Mouse (Mus musculus): ENCODE measurements around the gene Sla2.
A peak's percentile ranks its signal among the peaks of the same experiment; 100 is the strongest.
"Not testable (repeated sequence)": the region's sequence is repeated elsewhere in the genome, so short reads cannot be mapped to it uniquely, and the experiment has no call there.

Gene Sla2

DNA sequence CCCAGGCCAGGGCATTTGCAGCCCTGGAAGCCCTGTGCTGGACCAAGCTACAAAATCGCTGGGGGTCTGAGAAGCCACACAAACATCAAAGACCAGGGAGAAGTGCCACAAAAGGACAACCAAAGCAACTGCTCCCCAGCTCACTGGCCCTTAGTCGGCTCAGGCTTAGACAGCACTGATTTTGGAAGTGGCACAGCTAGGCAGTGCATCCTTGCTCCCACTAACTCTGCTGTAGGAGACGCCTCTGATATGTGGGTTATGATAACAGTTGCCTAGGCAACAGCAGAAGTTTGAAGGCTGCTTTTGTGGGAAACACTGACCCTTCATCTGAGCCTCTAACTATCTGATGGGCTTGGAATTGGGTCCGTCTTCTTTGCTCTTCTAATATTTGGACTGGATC, 12.2 kb upstream of the Sla2 start:
- no peak for DNase-seq

DNA sequence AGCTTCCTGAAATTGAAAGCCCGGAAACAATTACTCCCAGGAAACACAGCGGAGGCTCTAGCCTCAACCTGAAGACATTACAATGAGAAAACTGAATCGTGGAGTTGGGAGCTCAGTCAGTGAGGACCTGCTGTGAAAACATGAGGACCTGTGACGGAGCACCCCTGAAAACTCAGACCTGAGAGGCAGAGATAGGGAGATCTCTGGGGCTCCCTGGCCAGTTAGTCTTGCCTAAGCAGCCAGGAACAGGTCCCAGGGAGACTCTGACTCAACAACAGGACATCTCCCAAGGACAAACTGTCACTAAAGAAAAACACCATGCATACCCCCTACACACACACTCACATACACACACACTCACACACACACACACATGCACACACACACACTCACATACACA, 11.4 kb upstream of the Sla2 start:
- DNase-seq = no peak

DNA sequence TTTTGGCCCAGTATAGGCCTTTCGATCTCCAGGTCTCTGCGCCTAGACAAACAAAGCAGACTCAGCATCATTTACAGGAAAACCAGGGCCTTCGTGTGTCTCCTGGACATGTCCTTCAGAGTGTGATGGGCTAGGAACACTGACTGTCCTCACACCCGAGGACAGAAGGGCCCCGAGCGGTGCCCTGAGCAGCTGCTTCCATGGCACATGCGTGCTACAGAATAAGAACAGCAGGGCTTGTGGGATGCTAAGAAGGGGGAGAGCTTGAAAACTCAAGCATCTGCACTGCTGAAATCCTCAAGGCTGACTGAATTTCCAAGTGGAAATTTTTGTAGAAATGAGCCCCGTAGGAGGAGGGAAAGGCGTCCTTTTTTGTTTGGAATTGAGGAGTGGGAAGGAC, 10.0 kb upstream of the Sla2 start:
- no peak for DNase-seq

DNA sequence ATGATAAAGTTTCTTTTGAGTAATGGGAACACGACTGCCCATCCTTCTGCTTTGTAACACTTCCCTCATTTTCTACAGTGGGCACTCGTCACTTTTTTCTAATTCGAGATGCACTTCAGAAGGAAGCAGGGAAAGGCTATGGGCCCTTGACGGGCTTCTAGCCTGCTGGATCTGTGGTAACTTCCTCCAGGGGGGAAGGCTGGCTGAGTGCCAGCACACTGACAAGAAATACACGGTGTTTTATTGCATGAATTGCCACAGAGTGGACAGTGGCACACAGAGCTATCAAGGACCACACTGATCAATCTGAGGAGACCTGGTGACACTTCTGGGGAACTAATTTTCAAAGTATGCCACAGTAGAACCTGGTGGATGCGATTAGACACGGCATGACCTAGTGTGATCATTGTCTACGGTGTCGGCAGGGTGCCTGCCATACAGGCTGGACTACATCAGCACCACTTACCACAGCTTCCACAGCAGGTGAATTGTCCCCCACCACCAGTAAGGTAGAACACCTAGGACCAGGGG, 9.5 kb upstream of the Sla2 start:
- no peak for DNase-seq

DNA sequence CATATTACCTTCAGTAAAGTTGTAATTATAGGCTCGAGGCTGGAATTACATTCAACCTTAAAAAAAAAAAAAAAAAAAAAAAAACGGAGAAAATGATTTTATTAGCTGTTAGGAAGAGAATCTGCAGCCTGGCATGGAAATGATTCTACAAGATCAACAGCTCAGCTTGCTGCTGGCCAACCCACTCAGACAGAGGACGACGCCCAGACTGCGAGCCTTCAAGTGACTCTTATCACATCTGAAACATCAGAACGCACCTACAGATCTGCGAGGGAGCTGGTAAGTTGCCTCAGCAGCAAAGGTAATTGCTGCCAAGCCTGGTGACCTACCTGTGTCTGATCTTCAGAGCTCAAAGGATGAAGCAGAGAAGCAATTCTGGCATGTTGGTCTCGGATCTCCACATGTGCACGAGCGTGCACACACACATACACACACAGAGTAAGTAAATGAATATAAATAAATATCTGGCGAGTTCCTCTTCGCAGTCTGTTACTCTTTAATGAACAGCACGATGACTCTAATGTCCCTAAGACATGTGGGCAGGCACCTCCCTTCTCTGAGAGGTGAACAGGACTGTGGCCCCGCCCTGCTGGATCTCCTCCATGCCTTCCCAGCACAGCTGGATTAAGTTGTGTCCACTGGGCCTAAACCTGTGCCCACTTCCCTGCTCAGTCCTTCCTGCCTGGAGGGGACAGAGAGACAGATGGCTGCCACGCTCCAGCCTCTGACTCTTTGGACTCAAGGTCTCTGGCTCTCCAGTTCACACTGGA, 7.7 kb upstream of the Sla2 start:
- no peak for DNase-seq

DNA sequence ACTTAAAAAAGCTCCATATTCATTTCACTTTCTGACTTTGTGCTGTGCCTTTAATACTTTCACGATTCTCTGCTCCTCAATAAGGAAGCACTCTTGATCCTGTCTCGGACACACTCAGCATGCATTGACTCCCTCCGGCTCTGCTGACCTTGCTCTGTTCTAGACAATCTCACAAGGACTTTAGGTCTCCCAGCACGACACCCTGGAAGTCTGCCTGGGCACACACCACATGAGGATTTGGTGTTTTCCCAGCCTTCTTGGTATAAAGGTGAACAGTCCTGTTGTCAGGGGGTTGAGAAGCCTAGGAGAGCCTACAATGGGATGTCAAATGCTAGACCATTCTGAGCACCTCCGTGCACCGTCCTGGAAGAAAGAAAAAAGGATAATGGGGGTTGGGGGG, 5.8 kb upstream of the Sla2 start:
- no peak for DNase-seq

DNA sequence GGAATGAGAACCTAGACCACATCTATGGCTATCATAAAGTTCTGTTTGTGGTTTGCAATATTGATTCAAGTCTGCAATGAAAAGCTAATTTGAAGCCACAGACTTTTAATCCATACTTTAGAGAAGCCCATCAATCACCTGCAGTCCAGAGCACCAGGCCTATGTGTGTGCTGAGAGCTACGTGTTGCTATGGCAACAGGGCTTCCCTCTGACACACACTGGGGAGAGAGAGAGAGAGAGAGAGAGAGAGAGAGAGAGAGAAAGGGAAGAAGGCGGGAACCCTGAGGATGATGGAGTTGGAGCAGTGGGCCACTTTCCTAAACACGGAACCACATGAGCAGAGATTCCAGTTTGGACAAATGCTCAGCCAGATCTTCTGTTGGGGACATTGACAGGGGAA, 5.2 kb upstream of the Sla2 start:
- peak; percentile 64 for DNase-seq

DNA sequence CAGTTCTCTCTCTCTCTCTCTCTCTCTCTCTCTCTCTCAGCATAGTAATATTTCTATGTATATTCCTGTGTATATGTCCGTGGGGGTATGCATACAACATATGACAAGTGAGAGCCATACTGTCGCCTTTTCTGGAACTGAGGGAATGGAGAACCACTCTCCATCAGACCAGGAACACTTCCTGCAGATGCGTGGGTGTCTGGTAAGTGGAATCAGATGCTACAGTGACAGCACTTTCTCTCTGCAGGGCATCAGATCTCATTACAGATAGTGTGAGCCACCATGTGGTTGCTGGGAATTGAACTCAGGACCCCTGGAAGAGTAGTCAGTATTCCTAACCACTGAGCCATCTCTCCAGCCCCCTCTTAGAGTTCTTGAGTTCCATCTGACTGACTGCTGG, 1.5 kb upstream of the Sla2 start:
- DNase-seq = no peak

DNA sequence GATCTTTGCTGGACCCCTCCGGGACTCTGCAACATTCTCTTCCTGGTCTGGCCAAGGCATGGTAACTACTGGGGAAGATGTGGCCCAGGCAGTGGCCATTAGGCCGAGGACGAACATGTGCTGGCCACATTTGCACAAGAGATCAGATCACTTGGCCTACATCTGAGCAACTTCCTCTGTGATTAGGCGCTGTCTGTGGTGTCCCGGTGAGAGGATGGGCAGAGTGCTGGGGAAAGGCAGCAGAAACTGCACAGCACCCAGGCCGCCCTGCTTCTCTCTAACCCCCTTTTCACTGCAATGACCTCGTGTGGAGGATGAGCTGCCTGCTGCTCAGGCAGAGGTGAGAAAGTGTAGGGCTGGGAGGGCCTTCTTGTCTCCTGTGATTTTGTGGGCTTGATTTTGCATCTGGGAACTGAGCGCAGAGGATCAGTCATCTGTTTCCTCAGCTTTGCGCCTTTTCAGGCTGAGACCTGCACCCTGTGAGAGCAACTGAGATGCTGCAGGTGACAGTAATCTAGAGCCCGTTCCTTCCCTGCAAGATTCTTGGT, 834 bp downstream of the Sla2 start:
- no peak for DNase-seq

DNA sequence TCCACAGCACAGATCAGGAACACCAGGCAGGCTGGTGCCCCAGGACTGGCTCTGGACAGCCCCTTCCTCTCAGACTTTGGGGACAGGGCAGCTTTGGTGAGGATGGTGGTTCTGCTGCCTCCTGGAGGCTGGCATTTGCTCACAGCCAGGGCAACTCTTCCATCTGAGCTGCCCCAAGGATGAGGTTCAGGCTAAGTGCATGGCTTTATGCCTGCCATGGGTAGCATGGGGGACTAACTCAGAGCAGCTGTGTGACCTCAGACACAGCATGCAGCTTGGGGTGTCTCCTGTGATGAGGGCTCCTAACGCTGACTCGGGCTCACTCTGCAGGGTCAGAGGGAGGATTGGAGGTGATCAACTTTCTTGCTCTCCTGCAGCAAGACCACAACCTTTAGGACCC, 1.3 kb downstream of the Sla2 start:
- not testable (repeated sequence) for DNase-seq

DNA sequence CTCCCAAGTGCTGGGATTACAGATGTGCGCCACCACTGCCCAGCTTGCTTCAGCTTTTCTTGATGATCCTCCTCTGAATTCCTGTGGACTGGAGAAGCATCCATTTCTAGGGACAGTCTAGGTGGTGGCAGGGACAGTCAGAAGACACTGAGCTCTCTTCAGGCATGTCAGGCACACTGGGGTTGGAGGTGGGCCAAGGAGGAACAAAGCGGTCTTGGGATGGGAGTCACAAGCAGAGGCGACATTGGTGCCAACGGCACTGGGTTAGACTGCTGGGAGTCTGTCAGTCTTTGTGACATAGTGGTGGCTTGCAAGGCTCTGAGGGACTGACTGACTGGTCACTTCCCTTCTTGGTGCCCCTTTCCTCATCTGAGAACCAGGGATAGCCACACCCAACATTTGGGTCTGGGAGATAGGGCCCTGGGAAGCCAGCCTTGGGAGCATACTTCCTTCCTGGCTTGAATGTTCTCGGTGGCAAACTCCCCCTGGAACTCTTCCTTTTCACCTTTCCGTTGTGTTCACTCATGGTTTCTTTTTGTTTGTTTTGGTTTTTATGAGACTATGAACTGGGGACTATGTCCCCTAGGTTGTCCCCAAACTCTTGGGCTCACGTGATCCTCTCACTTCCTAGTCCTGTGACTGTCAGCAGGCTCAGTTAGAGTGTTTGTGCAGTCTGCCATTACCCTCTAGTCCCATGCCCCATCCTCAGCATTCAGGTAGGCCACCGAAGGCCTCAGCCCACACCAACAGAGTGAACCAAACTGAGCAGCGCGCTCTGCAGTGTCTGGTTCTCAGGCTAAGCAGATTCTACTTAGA, 2.4 kb downstream of the Sla2 start:
- DNase-seq = no peak

DNA sequence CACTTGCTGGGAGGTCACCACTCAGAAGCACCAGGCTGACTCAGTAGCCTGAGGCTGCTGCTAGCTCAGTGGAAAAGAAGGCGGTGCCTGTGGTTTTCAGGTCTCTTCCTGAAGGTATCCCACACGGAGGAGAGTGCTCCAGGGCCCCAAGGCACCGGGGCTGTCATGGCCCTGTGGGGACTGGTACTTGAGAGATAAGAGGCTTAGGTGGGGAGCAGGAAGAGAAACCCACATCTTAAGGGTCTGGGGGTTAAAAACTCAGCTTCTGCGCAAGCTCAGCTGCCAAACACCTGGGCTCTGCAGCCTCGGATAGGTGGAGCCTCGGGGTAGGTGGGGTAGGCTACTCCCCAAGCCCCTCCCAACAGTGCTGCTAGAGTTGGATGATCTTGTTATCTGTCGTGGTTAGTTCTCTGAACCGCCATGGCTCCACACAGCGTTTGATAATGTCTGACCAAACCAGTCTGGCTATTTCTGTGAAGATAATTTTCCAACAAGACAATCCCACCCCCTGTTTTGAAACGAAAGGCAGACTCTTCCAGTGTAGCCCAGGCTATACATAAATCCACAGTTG, 4.5 kb downstream of the Sla2 start:
- no peak for DNase-seq

DNA sequence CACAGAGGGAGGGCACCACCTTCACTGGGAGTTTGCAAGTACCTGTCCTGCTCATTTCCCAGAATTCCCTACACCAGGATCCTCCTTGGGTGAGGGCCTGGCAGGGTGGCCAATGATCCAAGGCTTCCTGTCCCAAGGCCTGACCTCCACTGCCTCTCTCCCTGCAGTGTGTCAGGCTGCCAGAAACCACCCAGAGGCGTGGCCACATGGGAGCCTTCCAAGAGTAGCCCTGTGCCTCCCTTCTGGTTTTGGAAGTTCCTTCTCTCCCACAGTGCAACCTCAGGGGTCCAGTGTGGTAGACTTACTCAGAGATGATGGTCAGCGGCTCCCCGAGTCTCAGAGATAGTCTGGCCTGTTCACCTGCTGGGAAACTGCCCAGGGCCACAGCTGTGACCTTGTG, 7.5 kb downstream of the Sla2 start:
- DNase-seq = no peak

DNA sequence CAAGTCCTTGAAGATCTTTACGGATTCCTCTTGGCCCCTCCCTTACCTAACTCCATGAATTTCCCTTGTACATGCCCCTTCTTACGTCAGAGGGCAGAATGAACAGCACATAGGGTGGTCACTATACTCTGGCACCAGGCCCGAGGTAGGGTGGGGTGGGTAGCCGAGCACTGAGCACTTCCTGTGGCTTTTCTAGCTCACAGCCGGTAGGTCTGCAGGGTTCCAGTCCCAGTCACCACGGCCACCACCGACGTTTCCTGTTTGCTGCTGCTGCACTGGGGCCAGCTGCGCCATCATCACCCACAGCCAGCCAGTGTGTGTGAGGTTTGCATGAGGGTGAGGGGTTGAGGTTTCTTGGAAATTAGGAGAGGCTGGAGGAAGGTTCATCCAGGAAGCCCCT, 9.3 kb downstream of the Sla2 start:
- no peak for DNase-seq

DNA sequence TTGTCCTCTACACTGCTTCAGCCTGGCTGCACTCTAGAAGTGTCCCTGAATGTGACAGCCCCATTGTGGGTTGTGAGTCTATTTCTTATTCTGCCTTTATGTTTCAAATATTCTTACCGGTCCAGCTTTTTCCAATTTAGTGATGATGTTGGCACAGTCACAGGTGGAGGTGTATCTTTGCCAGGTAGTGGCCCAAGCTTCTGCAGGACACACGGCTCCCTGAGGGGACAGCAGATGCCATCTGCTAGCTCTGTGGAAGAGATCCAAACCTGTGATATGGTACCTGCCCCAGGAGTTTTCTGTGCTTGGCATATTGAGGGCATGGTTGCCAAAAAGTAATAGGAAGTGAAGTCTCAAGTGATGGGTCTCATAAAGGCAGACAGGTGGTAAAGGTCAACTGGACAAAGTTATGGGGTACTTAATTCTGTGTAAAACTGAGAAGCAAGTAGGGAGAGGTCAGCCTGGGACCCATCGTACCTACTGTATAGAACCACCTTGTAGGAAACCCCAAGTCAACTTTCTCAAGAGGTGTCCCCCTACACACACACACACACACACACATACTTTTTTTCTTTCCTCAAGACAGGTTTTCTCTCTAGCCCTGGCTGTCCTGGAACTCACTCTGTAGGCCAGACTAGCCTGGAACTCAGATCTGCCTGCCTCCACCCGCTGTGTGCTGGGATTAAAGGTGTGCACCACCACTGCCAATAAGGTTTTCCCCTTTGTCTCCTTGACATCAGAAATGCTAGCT, 12.1 kb downstream of the Sla2 start:
- no peak for DNase-seq

DNA sequence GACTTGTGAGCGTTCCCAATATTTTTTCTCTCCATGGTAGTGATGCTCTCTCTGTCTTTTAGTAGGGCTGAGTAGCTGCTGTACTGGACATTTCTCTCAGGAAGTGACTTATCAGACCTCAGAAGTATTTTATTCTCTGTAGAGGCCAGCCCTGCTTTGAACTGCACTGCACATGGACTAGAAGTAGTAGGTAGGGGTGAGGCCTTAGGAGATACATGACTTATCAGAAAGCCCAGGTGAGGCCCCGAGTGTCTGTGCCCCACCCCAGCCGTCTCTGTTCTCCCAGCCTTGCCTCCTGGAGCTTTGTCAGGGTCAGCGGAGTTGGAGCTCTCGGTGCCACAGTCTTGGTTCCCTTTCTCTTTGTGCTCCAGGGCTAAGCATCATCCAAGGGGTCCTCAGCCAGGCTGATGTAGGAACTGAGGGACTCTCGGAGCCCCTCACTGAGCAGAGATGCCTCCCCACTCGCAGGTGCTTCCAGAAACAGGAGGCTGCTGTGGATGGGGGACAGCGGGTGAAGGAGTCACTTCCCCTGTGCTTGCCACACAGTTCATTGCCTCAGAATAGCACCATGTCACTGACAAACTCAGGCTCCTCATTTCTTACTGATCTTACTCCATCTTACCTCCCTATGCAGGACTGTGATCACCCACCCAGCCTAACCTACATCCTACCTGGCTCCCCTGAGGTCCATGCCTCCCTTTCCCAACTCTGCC, 12.8 kb downstream of the Sla2 start:
- DNase-seq = no peak

DNA sequence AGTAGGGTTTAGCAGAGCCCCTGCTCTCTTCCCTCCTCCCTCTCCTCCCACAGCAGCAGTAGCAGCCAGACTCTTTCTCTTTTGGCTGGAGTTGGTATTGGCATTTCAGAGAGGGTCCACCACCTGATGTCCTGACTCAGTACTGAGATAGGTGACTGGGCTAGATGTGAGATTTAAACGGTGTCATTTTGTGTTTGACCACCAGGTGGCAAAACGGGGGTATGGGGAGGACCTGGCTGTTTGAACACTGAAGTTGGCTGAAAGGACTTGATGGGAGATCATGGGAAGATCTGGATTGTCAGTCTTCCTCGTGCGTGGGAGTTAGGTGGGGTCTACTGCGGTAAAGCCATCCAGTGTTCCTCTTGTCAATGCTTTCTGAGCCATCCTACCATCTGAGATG, 13.4 kb downstream of the Sla2 start:
- peak; percentile 78 for DNase-seq

DNA sequence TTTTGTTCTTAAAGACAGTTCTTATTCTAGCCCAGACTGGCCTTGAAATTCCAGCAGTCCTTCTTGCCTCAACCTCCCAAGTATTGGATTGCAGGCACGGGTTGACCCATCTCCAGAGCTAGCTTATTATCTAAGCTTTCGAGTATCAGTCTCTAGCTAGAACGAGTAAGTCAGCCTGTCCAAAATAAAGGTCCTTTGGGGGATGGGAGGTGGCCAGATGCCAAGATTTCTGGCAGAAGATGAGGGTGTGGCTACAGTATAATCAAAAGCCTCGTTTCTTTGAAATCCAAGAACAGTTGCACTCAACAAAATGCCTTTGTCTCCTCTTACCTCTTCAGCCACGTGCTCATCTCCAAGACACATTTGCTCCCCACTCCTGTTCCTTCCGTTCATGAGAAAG, 16.5 kb downstream of the Sla2 start:
- DNase-seq = no peak

DNA sequence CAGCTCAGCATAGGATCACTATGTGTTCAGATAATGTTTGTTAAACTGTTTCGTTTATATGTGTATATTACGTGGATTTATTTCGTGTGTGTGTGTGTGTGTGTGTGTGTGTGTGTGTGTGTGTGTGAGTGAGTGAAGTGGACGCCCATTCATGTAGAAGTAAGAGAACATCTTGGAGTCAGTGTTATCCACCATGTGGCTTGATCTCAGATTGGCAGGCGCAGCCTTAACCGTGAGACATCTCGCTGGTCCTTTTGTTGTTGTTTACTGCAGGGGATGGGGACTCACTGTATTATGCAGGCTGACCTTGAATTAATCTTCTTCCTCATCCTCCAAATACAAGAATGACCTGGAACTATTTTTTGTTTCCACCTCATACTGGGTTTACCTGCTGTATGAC, 17.4 kb downstream of the Sla2 start:
- DNase-seq = no peak

DNA sequence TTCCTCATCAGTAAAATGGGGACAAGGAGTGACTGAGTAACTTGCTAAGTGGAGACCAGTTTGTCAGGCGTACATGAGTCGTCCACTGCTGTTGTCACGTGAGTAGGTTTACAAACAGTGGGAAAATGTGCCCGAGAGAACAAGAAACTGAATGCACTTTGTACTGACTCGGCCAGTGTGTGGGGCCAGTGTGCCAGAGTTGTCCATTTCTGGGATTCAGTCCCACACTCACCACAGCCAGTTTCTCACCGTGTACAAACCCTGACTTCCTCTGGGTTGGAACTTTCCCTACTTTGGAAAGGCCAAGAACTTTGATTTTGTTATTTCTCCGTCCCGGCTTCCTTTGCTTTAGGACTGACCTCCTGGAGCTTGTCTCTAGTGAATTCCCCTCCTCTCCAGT, 18.0 kb downstream of the Sla2 start:
- DNase-seq = no peak

DNA sequence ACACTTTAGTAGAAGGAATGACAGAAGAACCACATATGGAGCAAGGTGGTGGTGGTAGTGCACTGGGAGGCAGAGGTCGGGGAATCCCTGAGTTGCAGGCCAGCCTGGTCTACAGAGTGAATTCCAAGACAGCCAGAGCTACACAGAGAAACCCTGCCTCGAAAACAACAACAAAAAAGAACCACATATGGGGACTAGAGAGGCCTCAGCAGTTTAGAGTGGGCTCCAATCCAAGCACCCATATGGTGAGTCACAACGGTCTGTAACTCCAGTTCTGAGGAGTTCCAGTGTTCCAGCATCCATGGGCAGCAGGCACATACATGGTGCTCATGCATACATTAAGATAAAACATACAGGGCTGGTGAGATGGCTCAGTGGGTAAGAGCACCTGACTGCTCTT, 22.5 kb downstream of the Sla2 start:
- no peak for DNase-seq

DNA sequence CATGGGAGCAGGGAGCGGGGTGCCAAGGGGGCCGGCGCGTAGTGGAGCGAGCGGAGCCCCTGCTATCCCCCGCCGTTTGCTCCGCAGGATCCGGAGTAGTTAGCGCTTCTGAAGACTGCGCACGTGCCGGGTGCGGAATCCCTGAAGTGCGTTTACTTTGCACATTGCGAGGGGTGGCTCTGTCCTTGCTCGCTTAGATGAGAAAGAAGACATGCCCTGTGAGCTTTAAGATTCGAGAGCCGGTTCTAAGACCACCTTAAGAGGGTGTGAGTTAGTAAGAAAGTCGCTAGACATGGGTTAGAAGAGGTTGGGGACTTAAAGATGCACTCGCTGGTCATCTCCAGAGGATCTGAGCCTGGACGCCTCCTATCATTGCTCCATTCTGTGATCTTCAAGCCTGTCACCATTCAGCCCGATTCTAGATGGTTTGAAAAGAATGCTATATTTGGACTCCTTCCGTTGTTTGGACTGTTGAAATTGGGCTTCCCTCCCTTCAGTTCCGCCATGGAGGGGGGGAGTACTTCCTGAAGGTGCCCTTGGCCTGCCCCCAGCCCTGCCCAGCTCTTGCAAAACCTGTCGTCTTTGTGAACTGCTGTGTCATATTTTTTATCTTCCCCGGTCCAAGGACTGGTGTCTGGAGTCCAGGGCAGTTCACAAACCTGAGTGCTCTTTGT, 23.4 kb downstream of the Sla2 start:
- DNase-seq = no peak

All from embryo, embryonic 11 days (tissue).